17 mouse cellular contexts compared by ENCODE assay signal in genomic region chr11:34770666-34771065, GRCm38 (mm10). TPM values are rescaled to one million over a fixed set of nuclear protein-coding genes. Genes with fewer than 3 reads are reported as not detected.
DNase-seq lines count a peak whose midpoint lies in the region; ATAC-seq and TF ChIP-seq lines count a peak whose summit lies in the region.
"Had no signal": no experiment of that assay in that cellular context is flagged by ENCODE, and none has a peak within 500 bp of the region (broad histone marks: within the 10 kb centered on the region; RNA-seq: fewer than 3 reads in every experiment).

No protein-coding gene starts in this region.

- 0 out of 2 replicates have a peak, but pooled peaks have one; percentile 9 for ATAC-seq in granulocyte monocyte progenitor cell, adult 5-6 weeks (replicated peaks; ENCODE audit: poor library complexity, severe bottlenecking)
- no peak for ATAC-seq in hindbrain, embryonic 14.5 days (ENCODE audit: low FRiP score)
- ATAC-seq: forebrain, embryonic 16.5 days had no signal

- peak overlapping the region; percentile 34; the same call in 1 of the 2 replicates for H3K9ac ChIP-seq in CH12.LX (ENCODE audit: insufficient read depth, low read depth)
- H3K9ac ChIP-seq in hindbrain, embryonic 14.5 days: no peak overlapping the region
- H3K9ac ChIP-seq: liver, embryonic 12.5 days; midbrain, embryonic 12.5 days had no signal

- H3K36me3 ChIP-seq in testis, adult 2 months (ENCODE audit: control insufficient read depth, insufficient read depth, low read length): no peaks in the 10 kb centered on the region
- peaks cover 23 to 65% of the 10 kb centered on the region in 2 experiments for H3K36me3 ChIP-seq in CH12.LX (replicated peaks in 1 of 2; ENCODE audit: control insufficient read depth in 1 of 2, insufficient read depth in 1 of 2, low read length in 1 of 2)
- H3K36me3 ChIP-seq in hindbrain, embryonic 14.5 days (replicated peaks; ENCODE audit: control insufficient read depth, insufficient read depth): no peaks in the 10 kb centered on the region
- H3K36me3 ChIP-seq: embryonic facial prominence, embryonic 10.5 days; liver, embryonic 12.5 days; midbrain, embryonic 12.5 days had no signal

- no peak for TF ChIP-seq CTCF in testis, adult 2 months (IDR thresholded peaks at IDR 0.05; ENCODE audit: control insufficient read depth, insufficient read depth, insufficient replicate concordance, low read depth, low read length)
- TF ChIP-seq CTCF in CH12.LX (conservative IDR thresholded peaks at IDR 0.05 in 1 of 2, IDR thresholded peaks at IDR 0.05 in 1 of 2; ENCODE audit: low read depth in 2 of 2, low read length in 2 of 2): no peak

- in situ Hi-C loops in CH12.LX (cut with MboI; ENCODE audit: low pct_ligation_motif_present, low pct_unique_long_range_greater_than_20kb, low sequenced_read_pairs): loop anchor here (5.0 kb wide), 1 partner anchor 43 kb away; no protein-coding TSS in a partner anchor

- peak overlapping the region; percentile 38; the same call in 1 of the 2 replicates for H3K27ac ChIP-seq in testis, adult 2 months (ENCODE audit: control insufficient read depth, insufficient read depth, low read depth, low read length)
- H3K27ac ChIP-seq in CH12.LX (ENCODE audit: insufficient read depth, low read depth): peak overlapping the region; percentile 71
- no peak overlapping the region for H3K27ac ChIP-seq in hindbrain, embryonic 14.5 days
- H3K27ac ChIP-seq: embryonic facial prominence, embryonic 10.5 days; heart, adult 2 months; hindbrain, postnatal 0 days; liver, embryonic 12.5 days; midbrain, embryonic 12.5 days; stomach, postnatal 0 days had no signal

- TF ChIP-seq RAD21 in CH12.LX (IDR thresholded peaks at IDR 0.05; ENCODE audit: low read depth, low read length): no peak

- H3K4me1 ChIP-seq in testis, adult 2 months (ENCODE audit: control insufficient read depth, insufficient read depth, low read length): peaks cover 4% of the 10 kb centered on the region; the same call in 1 of the 2 replicates
- peaks cover 50 to 92% of the 10 kb centered on the region in 2 experiments for H3K4me1 ChIP-seq in CH12.LX (ENCODE audit: control insufficient read depth in 1 of 2, insufficient read depth in 2 of 2)
- H3K4me1 ChIP-seq in hindbrain, embryonic 14.5 days (replicated peaks; ENCODE audit: control insufficient read depth, insufficient read depth, low read length): no peaks in the 10 kb centered on the region
- H3K4me1 ChIP-seq: midbrain, embryonic 12.5 days had no signal

- H3K27me3 ChIP-seq in testis, adult 2 months (ENCODE audit: control insufficient read depth, insufficient read depth, low read length): no peaks in the 10 kb centered on the region
- no peaks in the 10 kb centered on the region for H3K27me3 ChIP-seq in CH12.LX (replicated peaks)
- no peaks in the 10 kb centered on the region for H3K27me3 ChIP-seq in hindbrain, embryonic 14.5 days (ENCODE audit: control insufficient read depth, insufficient read depth, low read length)
- H3K27me3 ChIP-seq: liver, embryonic 12.5 days; midbrain, embryonic 12.5 days had no signal

- peak; percentile 61; the same call in 1 of the 2 replicates for TF ChIP-seq EP300 in CH12.LX (IDR thresholded peaks at IDR 0.05; ENCODE audit: low read length)

- H3K4me3 ChIP-seq in testis, adult 2 months (ENCODE audit: control insufficient read depth, low read depth, low read length): no peak overlapping the region
- H3K4me3 ChIP-seq in CH12.LX (replicated peaks in 1 of 3; ENCODE audit: low read depth in 2 of 3, low read length in 2 of 3, poor library complexity in 1 of 3): peak overlapping the region in 2 of 3 experiments; percentile 10 to 28
- H3K4me3 ChIP-seq in hindbrain, embryonic 14.5 days (replicated peaks; ENCODE audit: low read length): no peak overlapping the region
- H3K4me3 ChIP-seq: embryonic facial prominence, embryonic 10.5 days; erythroblast, embryonic 14.5 days; heart, adult 2 months; liver, embryonic 12.5 days; midbrain, embryonic 12.5 days had no signal

- H3K4me2 ChIP-seq in CH12.LX (ENCODE audit: insufficient read depth, low read depth, poor library complexity, severe bottlenecking): peak overlapping the region; percentile 77
- H3K4me2 ChIP-seq in hindbrain, embryonic 14.5 days (replicated peaks): no peak overlapping the region
- H3K4me2 ChIP-seq: midbrain, embryonic 12.5 days had no signal

- DNase-seq in testis, postnatal 14 days (ENCODE audit: low spot score): no peak
- no peak for DNase-seq in CH12.LX (ENCODE audit: extremely low read depth)
- DNase-seq in thymus, postnatal 14 days: peak; percentile 39
- DNase-seq in embryo, embryonic 10.5 days (ENCODE audit: low spot score): no peak
- no peak for DNase-seq in hindbrain, embryonic 14.5 days (ENCODE audit: low spot score)
- DNase-seq: cerebellum, adult 9-11 months; right cerebral cortex, postnatal 4 days had no signal

- peaks cover 97% of the 10 kb centered on the region for H3K79me2 ChIP-seq in CH12.LX (replicated peaks; ENCODE audit: control insufficient read depth, extremely low read depth, insufficient read depth, poor library complexity, severe bottlenecking)

- dilution Hi-C loops in CH12.LX (cut with MboI; ENCODE audit: extremely low pct_ligation_motif_present, extremely low pct_unique_long_range_greater_than_20kb, low sequenced_read_pairs): no loop called here

- no peak for TF ChIP-seq POLR2A in testis, adult 2 months (IDR thresholded peaks at IDR 0.05; ENCODE audit: control insufficient read depth, low read depth, low read length)
- TF ChIP-seq POLR2A in CH12.LX (IDR thresholded peaks at IDR 0.05; ENCODE audit: low read depth, low read length): no peak

- WGBS in hindbrain, embryonic 14.5 days: 67% methylated on average over 4 of the region's 4 CpGs

- H3K9me3 ChIP-seq in CH12.LX (replicated peaks; ENCODE audit: low read length): peaks cover 9% of the 10 kb centered on the region
- H3K9me3 ChIP-seq in hindbrain, embryonic 14.5 days (ENCODE audit: control insufficient read depth, low read length): peaks cover 4% of the 10 kb centered on the region; the same call in 1 of the 2 replicates
- H3K9me3 ChIP-seq: liver, embryonic 12.5 days; midbrain, embryonic 12.5 days had no signal

TF ChIP-seq in CH12.LX, 34 proteins besides CTCF, POLR2A, EP300 and RAD21:
- TF ChIP-seq POLR2AphosphoS2 (IDR thresholded peaks at IDR 0.05; ENCODE audit: low read depth, low read length): 0 out of 2 replicates have a peak, but pooled peaks have one; percentile 8
- TF ChIP-seq ZNF384 (IDR thresholded peaks at IDR 0.05; ENCODE audit: low read depth, low read length): peak; percentile 53
- no peak for TF ChIP-seq MAZ (IDR thresholded peaks at IDR 0.05; ENCODE audit: low read depth, low read length)
- TF ChIP-seq E2F4 (IDR thresholded peaks at IDR 0.05; ENCODE audit: insufficient replicate concordance, low read depth, low read length): no peak
- peak; percentile 1; the same call in 1 of the 2 replicates for TF ChIP-seq SIN3A (IDR thresholded peaks at IDR 0.05; ENCODE audit: low read length)
- TF ChIP-seq ELF1 (IDR thresholded peaks at IDR 0.05; ENCODE audit: low read depth, low read length): no peak
- 0 out of 2 replicates have a peak, but pooled peaks have one; percentile 39 for TF ChIP-seq MEF2A (IDR thresholded peaks at IDR 0.05; ENCODE audit: borderline replicate concordance, low read depth, low read length)
- no peak for TF ChIP-seq UBTF (IDR thresholded peaks at IDR 0.05; ENCODE audit: low read depth, low read length)
- no peak for TF ChIP-seq BHLHE40 (IDR thresholded peaks at IDR 0.05; ENCODE audit: low read depth, low read length)
- TF ChIP-seq IRF4 (IDR thresholded peaks at IDR 0.05; ENCODE audit: low read depth, low read length): no peak
- peak; percentile 15; the same call in 1 of the 2 replicates for TF ChIP-seq MAX (IDR thresholded peaks at IDR 0.05; ENCODE audit: low read length)
- no peak for TF ChIP-seq ZKSCAN1 (IDR thresholded peaks at IDR 0.05; ENCODE audit: borderline replicate concordance, low read depth, low read length)
- TF ChIP-seq KAT2A (IDR thresholded peaks at IDR 0.05; ENCODE audit: insufficient replicate concordance, low read length): no peak
- 0 out of 2 replicates have a peak, but pooled peaks have one; percentile 10 for TF ChIP-seq ETS1 (conservative IDR thresholded peaks at IDR 0.05; ENCODE audit: low read depth, low read length)
TF ChIP-seq in CH12.LX: peak in this region for 6.

RNA-seq across cellular contexts. Expression of gene Dock2, which starts 13.0 kb away (rescaled TPM):
- 1.7 and 1.9 TPM in 2 replicates for polyA plus RNA-seq in testis, adult 2 months (2012; rRNA removed)
- total RNA-seq in CH12.LX (2012; rRNA removed) (109 and 133 TPM in 2 replicates), CH12.LX (2014; rRNA removed) (79.6 and 83.8 TPM in 2 replicates)
- 137 and 151 TPM in 2 replicates for polyA plus RNA-seq in CH12.LX (2012; ENCODE audit: insufficient read length, low read depth)
- 88.1 and 101 TPM in 2 replicates for total RNA-seq in granulocyte monocyte progenitor cell, adult 5-6 weeks (2014; fragmentation: Nextera tagmentation)
- total RNA-seq in granulocyte monocyte progenitor cell, adult 5-6 weeks (2017): 117 and 123 TPM in 2 replicates
- 0.84 and 1.4 TPM in 2 replicates for polyA plus RNA-seq in hindbrain, embryonic 14.5 days (2014; fragmentation: Nextera tagmentation; extraction: Ambion mirVana)

Comparison
In these comparisons a context has a peak if more than half of its experiments do, and no peak if none do; other contexts are left out.
1. H3K4me3 ChIP-seq: peak in CH12.LX (2 of 3); none in testis, adult 2 months (single experiment) and hindbrain, embryonic 14.5 days (single experiment).
2. RNA of gene Dock2, which starts 13.0 kb away (polyA plus RNA-seq): 137 to 151 TPM in CH12.LX; 1.7 to 1.9 TPM in testis, adult 2 months and 0.84 to 1.4 TPM in hindbrain, embryonic 14.5 days; every median in the first group is over 10 times any median in the second.